Mouse (Mus musculus) C2C12 (cell line): ENCODE measurements around the gene Fam192a.

Experiments used
- CTCF ChIP-seq: IDR thresholded peaks from one replicate; pipeline ENCODE4 v1.5.1; 2011; ENCODE audit not compliant: control insufficient read depth, insufficient read depth, insufficient read length
- USF1 ChIP-seq: IDR thresholded peaks from one replicate; pipeline ENCODE4 v1.6.1; 2011; ENCODE audit warnings: low read depth, mild to moderate bottlenecking, control low read depth, moderate library complexity

DNA sequence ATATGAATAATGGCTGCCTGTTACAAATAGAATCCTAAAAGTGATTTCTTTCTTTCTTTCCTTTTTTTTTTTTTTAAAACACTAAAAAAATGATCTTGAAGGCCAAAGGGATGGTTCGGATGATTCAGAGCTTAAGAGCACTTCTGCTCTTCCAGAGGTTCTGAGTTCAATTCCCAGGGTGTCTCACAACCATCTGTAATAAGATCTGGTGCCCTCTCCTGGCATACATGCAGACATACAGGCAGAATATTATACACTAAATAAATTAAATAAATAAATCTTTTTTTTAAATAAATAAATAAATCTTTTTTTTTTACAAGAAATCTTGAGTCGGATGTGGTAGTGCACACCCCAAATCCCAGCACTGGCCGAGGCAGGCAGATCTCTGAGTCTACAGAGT, 40.1 kb upstream of the Fam192a start:
- TF ChIP-seq USF1 = no peak
- TF ChIP-seq CTCF = no peak
